Mouse (Mus musculus) T-helper 2 cell (primary cell): ENCODE results near the gene Kcnk4.

ENCODE experiments used
- in situ Hi-C: fragments of 300-600 bp; cut with MboI, MseI; formaldehyde crosslinking; loops from one replicate; pipeline ENCODE4 v1.15.1; 2025; ENCODE audit warnings: high pct_unique_total_duplicates

Gene Kcnk4

GRCm38 (mm10) chr19:6893731-6894451 is 40.4 kb downstream of the Kcnk4 start:
- in situ Hi-C loops, result no loop called here

GRCm38 (mm10) chr19:6892512-6892911 is 41.8 kb downstream of the Kcnk4 start:
- in situ Hi-C loops, result no loop called here

- in situ Hi-C loops, result no loop called here
Measured at GRCm38 (mm10) chr19:6877965-6878364, 56.4 kb downstream of the Kcnk4 start.

- in situ Hi-C loops, result no loop called here
Measured at GRCm38 (mm10) chr19:6876799-6877198, 57.5 kb downstream of the Kcnk4 start.

- in situ Hi-C loops, result no loop called here
Measured at GRCm38 (mm10) chr19:6875834-6876233, 58.5 kb downstream of the Kcnk4 start.

- in situ Hi-C loops, result no loop called here
Measured at GRCm38 (mm10) chr19:6874257-6874656, 60.1 kb downstream of the Kcnk4 start.
